Comparison of ENCODE assay signal across 13 mouse cellular contexts in genomic region chr2:28912039-28912700, GRCm38 (mm10). TPM values are rescaled to one million over a fixed set of nuclear protein-coding genes. Genes with fewer than 3 reads are reported as not detected.
DNase-seq lines count a peak whose midpoint lies in the region; ATAC-seq lines count a peak whose summit lies in the region.
"Had no signal": no experiment of that assay in that cellular context is flagged by ENCODE, and none has a peak within 500 bp of the region (broad histone marks: within the 10 kb centered on the region; RNA-seq: fewer than 3 reads in every experiment).

No protein-coding gene starts in this region.

- H3K9ac ChIP-seq in neural tube, embryonic 15.5 days (replicated peaks), result no peak overlapping the region
- H3K9ac ChIP-seq in midbrain, embryonic 12.5 days (replicated peaks), result peak overlapping the region; percentile 29; the same call in 1 of the 2 replicates
- H3K9ac ChIP-seq: kidney, embryonic 15.5 days; limb, embryonic 15.5 days had no signal

- H3K27me3 ChIP-seq in neural tube, embryonic 15.5 days (replicated peaks), result peaks cover 97% of the 10 kb centered on the region
- H3K27me3 ChIP-seq in midbrain, embryonic 12.5 days, result peaks cover 99% of the 10 kb centered on the region

- H3K4me1 ChIP-seq in neural tube, embryonic 15.5 days, result peaks cover 38% of the 10 kb centered on the region
- peaks cover 50% of the 10 kb centered on the region for H3K4me1 ChIP-seq in midbrain, embryonic 12.5 days

- 3% methylated on average over 33 of the region's 33 CpGs for WGBS in neural tube, embryonic 15.5 days
- WGBS in midbrain, embryonic 12.5 days, result 1% methylated on average over 33 of the region's 33 CpGs

- no peaks in the 10 kb centered on the region for H3K36me3 ChIP-seq in neural tube, embryonic 15.5 days
- H3K36me3 ChIP-seq in midbrain, embryonic 12.5 days, result no peaks in the 10 kb centered on the region
- H3K36me3 ChIP-seq: kidney, embryonic 15.5 days; limb, embryonic 15.5 days had no signal

- no peaks in the 10 kb centered on the region for H3K9me3 ChIP-seq in neural tube, embryonic 15.5 days (replicated peaks)
- H3K9me3 ChIP-seq in midbrain, embryonic 12.5 days, result no peaks in the 10 kb centered on the region
- H3K9me3 ChIP-seq: kidney, embryonic 15.5 days; limb, embryonic 15.5 days had no signal

- no peak overlapping the region for H3K27ac ChIP-seq in neural tube, embryonic 15.5 days (replicated peaks)
- H3K27ac ChIP-seq in midbrain, embryonic 12.5 days (replicated peaks), result peak overlapping the region; percentile 67
- H3K27ac ChIP-seq: kidney, embryonic 15.5 days; limb, embryonic 15.5 days had no signal

- no peak overlapping the region for H3K4me3 ChIP-seq in neural tube, embryonic 15.5 days (replicated peaks)
- H3K4me3 ChIP-seq in midbrain, embryonic 12.5 days, result peak overlapping the region; percentile 42
- H3K4me3 ChIP-seq: kidney, embryonic 15.5 days; limb, embryonic 15.5 days had no signal

- no peak overlapping the region for H3K4me2 ChIP-seq in neural tube, embryonic 15.5 days
- peak overlapping the region; percentile 54 for H3K4me2 ChIP-seq in midbrain, embryonic 12.5 days (replicated peaks)
- H3K4me2 ChIP-seq: kidney, embryonic 15.5 days; limb, embryonic 15.5 days had no signal

- peak; percentile 73 to 75 for DNase-seq in cerebellum, postnatal 10 days
- DNase-seq in cerebellum, adult 8-10 months, result no peak
- DNase-seq in neural tube, embryonic 10.5 days (ENCODE audit: extremely low spot score, low spot score), result peak; percentile 56
- DNase-seq in frontal cortex, adult 2 months (ENCODE audit: extremely low spot score in 1 of 2, low spot score in 1 of 2), result no peak
- DNase-seq in urinary bladder, postnatal 36 days (ENCODE audit: low spot score in 2 of 2), result no peak
- no peak for DNase-seq in B cell, adult 2 months
- DNase-seq: heart, adult 11 months; heart, postnatal 36 days had no signal

- ATAC-seq in neural tube, embryonic 15.5 days (ENCODE audit: low FRiP score), result no peak
- ATAC-seq in midbrain, embryonic 12.5 days (ENCODE audit: low FRiP score, low read depth), result no peak

RNA-seq across cellular contexts. Expression of gene Barhl1, which starts 4.3 kb away (rescaled TPM):
- 4.5 and 7.5 TPM in 2 replicates for polyA plus RNA-seq in neural tube, embryonic 15.5 days (2015; fragmentation: Nextera tagmentation; extraction: Ambion mirVana)
- 32.5 and 47.4 TPM in 2 replicates for polyA plus RNA-seq in midbrain, embryonic 12.5 days (2016; fragmentation: Nextera tagmentation; extraction: Ambion mirVana)
- 0.04 and 0.23 TPM in 2 replicates for polyA plus RNA-seq in frontal cortex, adult 2 months (2012; rRNA removed)
- polyA plus RNA-seq: kidney, embryonic 15.5 days; lung, embryonic 16.5 days had no signal

Comparison
In these comparisons a context has a peak if more than half of its experiments do, and no peak if none do; other contexts are left out.
1. DNase-seq: peak in cerebellum, postnatal 10 days (2 of 2) and neural tube, embryonic 10.5 days (single experiment); none in cerebellum, adult 8-10 months (single experiment), frontal cortex, adult 2 months (0 of 2), urinary bladder, postnatal 36 days (0 of 2) and B cell, adult 2 months (0 of 2).